Mouse (Mus musculus) layer of hippocampus, adult 2 months (tissue): Measurements from ENCODE around the gene Npepps. TPM values are rescaled to one million over a fixed set of nuclear protein-coding genes. Genes with fewer than 3 reads are reported as not detected.
"Not testable (repeated sequence)": the region's sequence is repeated elsewhere in the genome, so short reads cannot be mapped to it uniquely, and the experiment has no call there.

Source experiments
- DNase-seq, 2 experiments: peaks; one replicate each; pipeline ENCODE4 v3.0.0; 2022; ENCODE audit warnings: low spot score in 2 of 2
- H3K27ac ChIP-seq: fragments of 200-600 bp; 2 replicates; pipeline ENCODE4 v1.8.1; 2022
- H3K4me3 ChIP-seq: fragments of 200-600 bp; 2 replicates; pipeline ENCODE4 v1.8.1; 2022; ENCODE audit warnings: mild to moderate bottlenecking
- CTCF ChIP-seq: fragments of 200-600 bp; conservative IDR thresholded peaks from 2 replicates; pipeline ENCODE4 v1.8.1; 2022; ENCODE audit warnings: antibody characterized with exemption, mild to moderate bottlenecking, moderate library complexity
- long read RNA-seq, 2 experiments: library from polyadenylated mRNA; stranded (forward); transcript quantifications; one replicate each; pipeline ENCODE4 v2.0.0; 2021; ENCODE audit warnings: borderline mapping rate in 2 of 2
- total RNA-seq, 2 experiments: library from RNA; stranded (reverse); gene quantifications; 2 replicates each; pipeline ENCODE4 v1.2.3; 2021

The Npepps gene
- 100 to 1,000 TPM; 142 to 151 TPM for total RNA-seq
- long read RNA-seq, experiment 1, full-length matches to known transcripts: 31 of 51 reads
- long read RNA-seq, experiment 1, partial matches to known transcripts: 6 of 51 reads
- long read RNA-seq, experiment 1, other reads (novel, unspliced or antisense): 14 of 51 reads
- long read RNA-seq, experiment 2, full-length matches to known transcripts: 45 of 69 reads
- long read RNA-seq, experiment 2, partial matches to known transcripts: 5 of 69 reads
- long read RNA-seq, experiment 2, other reads (novel, unspliced or antisense): 19 of 69 reads

DNA sequence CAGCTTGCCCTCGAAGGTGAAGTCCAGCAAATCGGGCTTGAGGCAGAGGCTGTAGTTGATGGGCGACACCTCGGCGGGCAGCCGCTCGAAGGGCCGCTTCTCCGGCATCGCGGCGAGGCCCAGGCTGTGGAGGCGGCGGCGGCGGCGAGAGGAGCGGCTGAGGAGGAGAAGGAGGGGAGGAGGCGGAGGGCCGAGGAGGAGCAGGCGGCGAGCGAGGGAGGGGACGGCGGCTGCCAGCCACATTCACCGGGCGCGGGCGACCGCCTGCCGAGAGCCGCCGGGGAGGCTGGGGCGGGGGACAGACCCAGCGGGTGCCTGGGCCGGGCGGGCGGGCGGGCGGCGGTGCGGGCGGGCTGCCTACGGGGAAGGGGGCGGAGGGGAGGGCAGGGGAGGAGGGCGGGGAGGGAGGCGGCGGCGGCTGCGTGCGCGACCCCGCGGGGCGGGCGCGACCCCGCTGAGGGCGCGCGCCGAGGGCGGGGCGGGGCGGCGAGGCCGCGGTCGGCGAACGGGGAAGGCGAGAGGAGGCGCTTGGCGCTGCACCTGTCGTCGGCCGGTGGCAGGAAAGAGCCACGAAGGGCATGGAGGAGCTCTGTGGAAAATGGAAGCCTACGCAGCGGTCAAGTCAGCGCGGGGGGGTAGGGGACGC lies at the start of gene Npepps:
TSS of gene Npepps (minus strand) at position 423 of the 646 bp plus-strand sequence.
- Histone ChIP-seq H3K27ac (peak within 1 kb of the TSS; percentile 99), H3K4me3 (peak within 1 kb of the TSS; percentile 96)
- no peak for TF ChIP-seq CTCF

DNA sequence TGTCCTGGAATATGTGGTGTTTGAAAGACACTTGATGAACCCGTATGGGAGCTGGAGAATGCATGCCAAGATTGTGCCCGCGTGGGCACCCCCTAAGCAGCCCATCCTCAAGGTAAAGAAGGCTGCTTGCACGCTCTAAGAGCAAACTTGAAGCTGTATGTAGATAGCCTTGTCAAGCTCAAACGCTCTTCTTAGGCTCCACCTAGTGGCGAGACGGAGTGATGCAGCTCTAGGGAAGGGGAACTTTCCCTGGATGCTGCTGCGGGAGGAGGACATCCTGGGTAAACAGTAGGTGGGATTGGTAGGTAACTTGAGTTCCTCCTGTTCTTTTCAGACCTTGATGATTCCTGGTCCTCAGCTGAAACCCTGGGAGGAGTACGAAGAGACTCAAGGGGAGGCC lies 47.7 kb upstream of the Npepps start:
- DNase-seq: peak; percentile 44 to 67
- Histone ChIP-seq H3K4me3 (no peak overlapping the region), H3K27ac (peak overlapping the region; percentile 39; the same call in 1 of the 2 replicates)
- peak; percentile 95 for TF ChIP-seq CTCF

More for the DNA sequence above, at the start of gene Npepps:
- peak; percentile 50 to 72 for DNase-seq

DNA sequence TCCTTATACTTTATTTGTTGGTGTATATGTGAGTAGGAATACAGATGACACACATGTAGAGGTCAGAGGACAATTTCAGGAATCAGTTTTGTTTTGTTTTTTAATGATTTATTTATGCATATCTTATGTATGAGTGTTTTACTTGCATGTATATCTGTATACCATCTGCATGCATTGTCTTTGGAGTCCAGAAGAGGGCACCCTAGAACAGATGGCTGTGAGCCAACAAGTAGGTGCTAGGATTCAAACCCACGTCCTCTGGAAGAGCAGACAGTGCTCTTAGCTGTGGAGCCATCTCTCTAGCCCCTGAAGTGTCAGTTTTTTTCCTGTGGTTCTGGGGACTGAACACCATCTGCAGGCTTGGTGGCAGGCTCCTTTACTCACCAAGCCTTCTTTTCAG lies 44.8 kb upstream of the Npepps start:
- Histone ChIP-seq H3K27ac (no peak overlapping the region), H3K4me3 (no peak overlapping the region)
- no peak for DNase-seq
- peak; percentile 67 for TF ChIP-seq CTCF

DNA sequence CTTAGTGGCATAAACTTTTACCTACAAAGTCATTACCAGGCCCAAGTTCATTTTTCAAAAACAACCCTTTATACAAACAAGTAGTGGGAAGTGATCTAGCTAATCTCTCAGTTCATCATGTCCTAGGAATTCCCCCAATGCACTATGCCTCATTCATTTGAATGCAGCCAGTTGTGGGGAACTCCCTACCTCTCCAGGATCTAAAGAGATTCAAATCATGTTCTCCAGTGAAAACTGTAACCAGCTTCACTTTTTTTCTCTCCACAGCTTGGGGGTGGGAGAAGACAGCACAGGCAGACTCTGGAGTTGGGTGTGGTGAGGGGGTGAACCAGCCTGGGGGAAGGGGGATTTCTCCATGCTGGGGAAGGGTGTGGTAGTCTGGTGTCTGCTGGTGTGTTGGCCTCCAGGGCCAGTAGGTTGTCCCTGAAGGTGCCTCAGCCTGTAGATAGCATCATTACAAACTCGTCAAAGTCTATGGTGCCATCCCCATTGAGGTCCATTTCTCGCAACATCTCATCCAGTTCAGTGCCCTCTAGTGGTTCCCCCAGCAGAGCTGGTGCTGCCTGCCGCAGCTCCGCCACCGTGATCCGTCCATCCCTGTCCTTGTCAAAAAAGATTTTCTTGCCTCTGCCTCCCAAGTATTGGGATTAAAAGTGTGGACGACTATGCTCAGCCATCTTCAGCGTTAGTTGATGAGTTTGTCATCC lies 41.6 kb upstream of the Npepps start:
- H3K4me3 ChIP-seq, H3K27ac ChIP-seq, DNase-seq: not testable (repeated sequence)
- peak; percentile 43 for TF ChIP-seq CTCF

DNA sequence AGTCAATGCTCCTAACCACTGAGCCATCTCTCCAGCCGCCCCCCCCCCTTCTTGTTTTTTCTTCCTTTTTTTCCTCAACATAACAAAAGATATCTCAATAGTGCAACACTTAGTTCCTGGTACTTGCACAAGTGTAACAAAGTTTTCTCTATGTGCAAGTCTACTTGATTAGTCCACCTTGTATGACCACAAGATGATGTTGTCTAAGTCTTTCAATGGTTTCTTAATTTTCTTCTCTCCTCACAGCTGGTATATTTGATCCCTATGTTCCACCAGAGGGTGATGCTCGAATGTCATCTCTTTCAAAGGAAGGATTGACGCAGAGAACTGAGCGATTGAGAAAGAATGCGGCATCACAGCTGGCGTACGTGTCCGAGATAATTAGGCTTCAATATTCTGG lies 40.8 kb upstream of the Npepps start:
- H3K4me3 ChIP-seq: no peak overlapping the region
- no peak for DNase-seq
- H3K27ac ChIP-seq: no peak overlapping the region
- no peak for TF ChIP-seq CTCF

DNA sequence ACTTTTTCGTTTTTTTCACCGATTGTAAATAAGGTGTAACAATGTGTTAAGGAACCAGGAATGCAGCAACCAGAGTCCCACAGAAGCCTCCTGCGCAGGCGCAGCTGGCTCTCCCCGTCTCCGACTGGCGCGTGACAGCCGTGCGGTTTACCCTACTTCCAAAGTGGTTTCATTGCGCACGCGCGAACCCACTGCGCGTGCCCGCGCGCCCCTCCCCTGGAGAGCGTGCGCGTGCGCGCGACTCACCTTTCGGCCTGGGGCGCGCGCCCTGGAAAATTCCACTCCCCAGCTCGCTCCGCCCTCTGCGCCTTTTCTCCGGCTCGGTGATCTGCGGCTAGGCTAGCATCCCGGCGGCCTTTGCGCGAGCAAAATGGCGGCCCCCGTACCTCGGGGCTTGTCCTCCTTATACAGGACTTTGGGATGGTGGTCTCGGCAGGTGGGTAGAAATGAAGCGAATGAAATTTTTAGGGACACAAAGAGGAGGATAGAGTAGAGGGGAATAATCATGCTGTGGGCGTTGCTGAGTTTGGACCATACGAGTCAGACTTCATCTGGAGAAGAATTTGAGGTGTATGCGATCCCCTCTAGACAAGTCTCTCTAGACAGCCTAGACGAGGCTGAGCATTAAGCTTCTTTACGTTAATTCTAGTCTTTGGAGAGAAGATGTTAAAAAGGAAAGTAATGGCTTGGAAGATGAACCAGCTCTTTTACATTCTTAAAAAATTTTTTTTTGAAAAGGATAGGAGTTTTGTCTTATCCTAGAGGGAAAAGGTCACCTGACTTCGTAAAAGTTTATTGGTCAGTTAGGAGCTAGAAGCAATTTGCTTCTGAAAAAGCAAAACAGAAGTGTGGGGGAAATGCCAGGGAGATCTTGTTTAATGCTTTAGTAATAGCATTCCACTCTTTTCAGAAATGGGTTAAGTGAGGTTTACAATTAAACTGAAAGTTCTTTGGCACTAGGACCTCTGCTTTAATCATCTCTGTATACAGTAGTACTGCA lies 35.4 kb upstream of the Npepps start, which contains the start of gene Mrpl45:
TSS of gene Mrpl45 (plus strand) at position 213 of the 1,000 bp plus-strand sequence.
- peak within 1 kb of the TSS; percentile 64 for H3K4me3 ChIP-seq
- TF ChIP-seq CTCF: no peak
- peak; percentile 96 to 98 for DNase-seq
- peak within 1 kb of the TSS; percentile 97 for H3K27ac ChIP-seq

DNA sequence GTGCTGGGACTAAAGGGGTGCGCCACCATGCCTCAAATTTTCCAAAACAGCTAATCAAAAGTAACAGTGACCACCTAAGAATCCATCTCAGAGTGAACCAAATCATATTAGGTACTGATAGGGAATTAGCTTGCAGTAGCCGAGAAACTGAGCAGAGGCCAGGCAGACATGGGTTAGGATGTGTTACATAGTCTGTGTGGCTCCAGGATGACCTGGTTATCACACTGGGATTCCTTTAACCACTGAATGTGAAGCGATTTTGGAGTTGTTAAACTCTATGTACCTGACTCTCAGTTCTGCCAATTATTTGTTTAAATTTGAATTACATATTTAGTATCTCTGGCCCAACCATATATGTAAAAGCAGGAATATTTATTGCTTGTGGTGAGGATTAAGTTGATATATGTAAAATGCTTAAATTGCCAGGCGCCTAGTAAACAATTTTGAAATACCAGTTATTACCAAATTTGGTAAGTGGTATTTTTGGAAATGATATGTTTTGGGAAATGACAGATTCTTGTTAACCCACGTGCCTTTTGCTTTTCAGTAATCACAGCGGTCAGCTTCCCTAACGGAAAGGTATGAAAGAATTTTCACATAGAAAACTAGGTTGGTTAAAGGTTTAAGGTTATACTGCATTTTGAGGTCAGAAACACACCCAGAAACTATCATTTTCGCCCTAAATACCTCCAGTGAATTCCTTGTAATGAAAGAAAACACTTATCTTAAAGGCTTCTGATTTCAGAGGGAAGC lies 34.5 kb upstream of the Npepps start:
- TF ChIP-seq CTCF: no peak
- H3K4me3 ChIP-seq: peak overlapping the region; percentile 64
- H3K27ac ChIP-seq: peak overlapping the region; percentile 97
- DNase-seq: no peak

DNA sequence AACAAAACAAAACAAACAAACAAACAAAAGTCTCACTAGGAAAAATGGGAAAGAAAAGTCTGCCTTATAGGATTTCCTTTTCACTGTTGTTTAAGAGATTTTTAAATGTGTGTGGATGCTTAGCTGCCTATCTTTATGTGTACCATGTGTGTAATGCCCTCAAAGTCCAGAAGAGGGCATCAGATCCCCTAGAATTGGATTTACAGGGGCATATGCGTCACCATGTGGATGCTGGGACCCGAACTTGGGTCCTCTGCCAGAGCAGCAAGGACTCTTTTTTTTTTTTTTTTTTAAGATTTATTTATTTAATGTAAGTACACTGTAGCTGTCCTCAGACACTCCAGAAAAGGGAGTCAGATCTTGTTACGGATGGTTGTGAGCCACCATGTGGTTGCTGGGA lies 33.7 kb upstream of the Npepps start:
- H3K4me3 ChIP-seq: no peak overlapping the region
- no peak for DNase-seq
- H3K27ac ChIP-seq: no peak overlapping the region
- peak; percentile 59 for TF ChIP-seq CTCF

DNA sequence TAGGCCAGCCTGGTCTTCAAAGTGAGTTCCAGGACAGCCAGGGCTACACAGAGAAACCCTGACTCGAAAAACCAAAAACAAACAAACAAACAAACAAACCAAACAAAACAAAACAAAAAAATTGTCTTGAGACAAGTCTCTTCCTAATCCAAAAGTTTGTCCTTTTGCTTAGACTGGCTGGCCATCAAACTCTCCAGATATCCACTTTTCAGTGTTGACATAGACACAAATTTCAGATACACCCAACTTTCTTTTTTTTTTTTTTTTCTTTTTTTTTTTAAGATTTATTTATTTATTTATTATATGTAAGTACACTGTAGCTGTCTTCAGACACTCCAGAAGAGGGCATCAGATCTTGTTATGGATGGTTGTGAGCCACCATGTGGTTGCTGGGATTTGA lies 32.4 kb upstream of the Npepps start:
- H3K4me3 ChIP-seq, DNase-seq, H3K27ac ChIP-seq: not testable (repeated sequence)

DNA sequence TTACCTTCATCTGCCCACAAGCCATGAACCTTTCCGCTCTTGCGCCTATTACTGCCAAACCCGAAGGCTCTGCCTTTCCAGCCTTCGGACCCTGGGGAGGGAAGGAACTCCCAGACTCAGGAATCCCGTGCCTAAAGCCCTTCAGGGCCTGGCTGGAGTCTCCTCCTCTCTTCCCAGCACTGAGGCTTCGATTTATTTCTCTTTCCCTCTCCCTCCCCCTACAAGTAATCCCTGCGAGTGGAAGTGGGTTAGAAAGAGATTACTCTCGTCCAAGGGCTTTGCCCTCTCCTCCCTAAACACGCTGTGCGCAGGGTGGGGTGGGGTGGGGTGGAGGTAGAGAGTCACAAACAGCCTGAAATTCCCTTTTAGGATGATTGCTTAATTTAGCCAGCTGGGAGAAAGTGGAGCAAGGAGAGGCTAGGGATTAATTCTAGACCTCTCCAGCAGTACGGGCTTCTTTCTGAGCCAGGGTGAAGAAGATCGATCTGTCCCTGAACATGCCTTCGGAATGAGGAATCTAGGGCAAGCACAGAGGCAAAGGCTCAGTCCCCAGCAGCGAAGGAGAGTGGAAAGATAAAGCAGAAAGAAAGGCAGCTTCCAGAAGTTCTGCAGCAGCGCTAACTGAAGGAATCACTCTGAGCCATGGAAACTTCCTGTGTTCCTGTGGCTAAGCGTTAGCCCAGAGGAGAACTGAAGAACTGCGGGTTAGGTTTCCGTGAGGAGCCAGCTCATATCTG lies 30.6 kb upstream of the Npepps start:
- peak; percentile 65 for TF ChIP-seq CTCF
- Histone ChIP-seq H3K4me3 (peak overlapping the region; percentile 10), H3K27ac (peak overlapping the region; percentile 73)
- no peak for DNase-seq
